Mouse (Mus musculus) G1E-ER4 (cell line): ENCODE measurements around the gene Krtap4-2. TPM values are rescaled to one million over a fixed set of nuclear protein-coding genes. Genes with fewer than 3 reads are reported as not detected.
"Not testable (repeated sequence)": the region's sequence is repeated elsewhere in the genome, so short reads cannot be mapped to it uniquely, and the experiment has no call there.

Source experiments
- GATA1 ChIP-seq: IDR thresholded peaks from one replicate; pipeline ENCODE4 v1.8.0; 2012; ENCODE audit warnings: low read length, inconsistent platforms
- polyA plus RNA-seq: library from polyadenylated mRNA; stranded (reverse); fragments of >175 nt; gene quantifications from 2 replicates; pipeline ENCODE4 v1.2.3, GENCODE M21; 2012

The Krtap4-2 gene
- polyA plus RNA-seq: not detected in 2 replicates

DNA sequence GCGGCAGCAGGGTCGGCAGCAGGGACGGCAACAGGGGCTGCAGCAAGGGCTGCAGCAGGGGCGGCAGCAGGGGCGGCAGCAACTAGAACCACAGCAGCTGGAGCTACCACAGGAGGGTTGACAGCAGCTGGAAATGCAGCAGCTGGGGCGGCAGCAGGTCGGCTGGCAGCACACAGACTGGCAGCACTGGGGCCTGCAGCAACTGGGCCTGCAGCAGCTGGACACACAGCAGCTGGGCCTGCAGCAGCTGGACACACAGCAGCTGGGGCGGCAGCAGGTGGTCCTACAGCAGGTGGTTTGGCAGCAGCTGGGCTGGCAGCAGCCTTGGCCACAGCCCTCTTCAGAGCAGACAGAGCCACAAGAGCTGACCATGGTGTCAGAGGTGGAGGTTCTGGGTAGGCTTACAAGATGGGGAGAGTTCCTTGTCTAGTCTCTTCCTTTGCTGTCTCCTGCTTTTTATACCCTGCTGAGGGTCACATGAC, at the start of gene Krtap4-2:
Gene Krtap4-2 (minus strand): TSS at position 432 of the 482 bp plus-strand sequence.
- no peak for TF ChIP-seq GATA1

DNA sequence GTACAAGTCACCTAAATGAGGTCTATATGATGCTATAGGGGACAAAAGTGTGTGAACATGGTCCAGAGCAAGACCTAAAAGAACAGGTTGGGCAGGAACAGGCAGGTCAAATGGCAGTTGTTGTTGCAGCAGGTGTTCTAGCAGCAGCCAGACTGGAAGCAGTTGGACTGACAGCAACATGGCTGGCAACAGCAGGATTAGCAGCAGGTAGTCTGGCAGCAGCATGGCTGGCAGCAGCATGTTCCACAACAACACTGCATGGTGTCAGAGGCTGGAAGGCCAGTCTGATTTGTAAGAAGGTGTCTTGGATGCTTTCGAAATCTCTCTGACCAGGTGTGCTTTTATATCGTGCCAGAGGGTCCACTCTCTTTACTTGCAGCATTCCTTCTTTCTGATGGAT, 48.6 kb upstream of the Krtap4-2 start:
- no peak for TF ChIP-seq GATA1

DNA sequence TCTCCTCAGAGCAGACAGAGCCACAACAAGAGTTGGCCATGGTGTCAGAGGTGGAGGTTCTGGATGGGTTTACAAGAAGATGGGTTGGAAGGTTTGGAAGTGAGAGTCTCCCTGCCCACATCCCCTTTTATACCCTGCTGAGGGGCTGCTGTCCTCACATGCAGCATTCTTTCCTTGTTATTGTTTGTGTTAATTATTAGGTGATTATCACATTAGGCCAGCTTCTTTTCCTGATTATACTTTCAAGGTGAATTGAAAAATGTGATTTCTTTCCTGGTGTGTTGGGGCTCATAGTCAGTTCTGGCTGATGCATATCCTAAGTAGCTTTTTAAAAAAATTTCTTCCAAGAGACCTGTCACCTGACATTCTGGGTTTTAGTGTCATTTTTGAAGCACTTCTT, 31.0 kb upstream of the Krtap4-2 start, which contains the start of gene Krtap4-6:
Gene Krtap4-6 (minus strand): TSS at position 101 of the 400 bp plus-strand sequence.
- TF ChIP-seq GATA1: no peak

DNA sequence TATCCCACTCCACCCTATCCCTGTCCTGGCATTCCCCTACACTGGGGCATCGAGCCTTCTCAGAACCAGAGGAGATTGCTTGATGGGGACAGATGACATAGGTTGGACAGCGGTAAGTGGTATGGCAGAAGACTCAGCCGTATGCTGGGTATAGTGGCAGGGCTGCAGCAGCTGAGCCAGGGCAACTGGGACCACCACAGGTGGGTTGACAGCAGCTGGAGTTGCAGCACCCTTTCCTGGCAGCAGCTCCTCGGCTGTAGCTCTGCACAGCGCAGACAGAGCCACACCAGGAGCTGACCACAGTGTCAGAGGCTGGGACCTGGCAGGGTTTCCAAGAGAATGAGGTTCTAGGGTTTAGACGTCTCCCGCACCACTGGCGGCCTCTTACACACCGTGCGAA, 27.9 kb upstream of the Krtap4-2 start:
- no peak for TF ChIP-seq GATA1

DNA sequence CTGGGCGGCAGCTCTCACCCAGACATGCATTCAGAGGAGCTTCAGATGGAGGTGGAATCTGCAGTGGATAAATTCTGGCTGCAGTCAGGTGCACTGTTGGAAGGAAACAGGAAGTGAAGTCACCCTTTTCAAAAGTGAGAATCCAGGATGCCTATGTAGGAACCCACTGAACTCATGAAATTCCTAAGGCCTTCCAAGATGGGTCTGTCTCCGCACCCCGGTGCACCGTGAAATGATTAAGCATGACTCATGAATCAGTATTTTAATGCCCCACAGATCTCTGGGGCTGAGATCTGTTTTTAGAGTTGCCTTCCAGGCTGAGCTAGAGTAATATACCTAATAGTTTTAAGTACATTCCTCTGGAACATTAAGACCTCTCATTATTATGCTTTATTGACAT, 24.4 kb upstream of the Krtap4-2 start:
- TF ChIP-seq GATA1: no peak

DNA sequence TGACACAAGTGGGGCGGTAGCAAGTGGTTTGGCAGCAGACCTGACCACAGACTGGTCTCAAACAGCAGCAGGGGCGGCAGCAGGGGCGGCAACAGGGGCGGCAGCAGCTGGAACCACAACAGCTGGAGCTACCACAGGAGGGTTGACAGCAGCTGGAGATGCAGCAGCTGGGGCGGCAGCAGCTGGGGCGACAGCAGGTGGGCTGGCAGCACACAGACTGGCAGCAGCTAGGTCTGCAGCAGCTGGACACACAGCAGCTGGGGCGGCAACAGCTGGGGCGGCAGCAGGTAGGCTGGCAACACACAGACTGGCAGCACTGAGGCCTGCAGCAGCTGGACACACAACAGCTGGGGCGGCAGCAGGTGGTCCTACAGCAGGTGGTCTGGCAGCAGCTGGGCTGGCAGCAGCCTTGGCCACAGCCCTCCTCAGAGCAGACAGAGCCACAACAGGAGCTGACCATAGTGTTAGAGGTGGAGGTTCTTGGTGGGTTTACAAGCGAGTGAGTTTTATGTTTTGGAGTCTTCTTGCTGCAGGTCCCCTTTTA, 23.7 kb upstream of the Krtap4-2 start, which contains the start of gene Gm11563:
Gene Gm11563 (minus strand): TSS at position 494 of the 544 bp plus-strand sequence.
- TF ChIP-seq GATA1: not testable (repeated sequence)

DNA sequence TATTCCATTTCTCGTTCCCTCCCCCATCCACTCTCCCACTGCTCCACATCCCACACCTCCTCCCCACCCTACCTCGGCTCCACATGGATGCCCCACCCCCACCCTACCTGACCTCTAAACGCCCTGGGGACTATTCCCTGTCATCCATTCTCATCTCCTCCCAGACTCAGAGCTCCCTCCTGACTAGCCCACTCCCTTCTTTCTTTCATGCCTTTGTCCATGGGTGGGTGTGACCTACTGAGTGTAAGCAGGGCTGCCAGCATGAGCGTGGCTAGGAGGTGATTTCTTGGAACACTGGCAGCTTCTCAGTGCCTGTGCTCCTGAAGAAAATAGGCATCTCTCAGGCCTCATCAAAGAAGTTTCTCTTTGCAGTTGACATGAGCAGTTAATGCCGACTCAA, 22.2 kb upstream of the Krtap4-2 start:
- TF ChIP-seq GATA1: no peak

DNA sequence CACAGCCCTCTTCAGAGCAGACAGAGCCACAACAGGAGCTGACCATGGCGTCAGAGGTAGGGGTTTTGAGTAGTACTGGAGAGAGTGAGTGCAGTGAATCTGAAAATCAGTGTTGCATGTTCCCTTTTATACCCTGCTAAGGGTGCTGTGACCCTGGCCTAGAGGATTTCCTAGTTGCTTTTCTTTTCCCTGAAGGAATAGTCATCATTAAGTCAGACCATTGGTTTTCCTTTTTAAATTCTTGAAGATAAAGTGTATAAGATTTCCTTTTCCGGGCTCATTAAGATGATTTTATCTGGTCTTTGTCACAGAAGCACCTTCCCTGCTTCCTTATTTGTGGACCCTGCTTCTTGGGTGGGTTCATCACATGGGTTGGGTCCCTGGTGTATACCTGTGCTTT, 15.3 kb upstream of the Krtap4-2 start, which contains the start of gene Gm11555:
Gene Gm11555 (minus strand): TSS at position 101 of the 400 bp plus-strand sequence.
- no peak for TF ChIP-seq GATA1

DNA sequence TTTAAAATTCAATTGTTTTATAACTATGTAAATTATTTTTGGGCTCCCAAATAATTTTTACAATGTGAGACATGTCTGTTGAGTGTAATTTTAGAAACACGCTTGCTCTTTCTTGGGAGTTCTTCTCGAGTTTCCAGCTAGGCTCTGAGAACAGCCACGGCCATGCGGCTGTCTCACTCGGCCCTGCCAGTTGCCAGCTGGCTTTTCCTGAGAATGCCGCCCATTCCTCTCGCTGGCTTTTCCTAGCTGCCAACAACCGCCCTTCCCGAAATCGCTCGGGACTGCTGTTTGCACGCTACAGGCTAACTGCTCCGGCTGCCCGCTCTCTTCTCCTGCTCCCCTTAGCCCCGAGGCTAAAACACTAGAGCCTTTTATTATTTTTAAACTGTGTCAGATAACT, 11.6 kb upstream of the Krtap4-2 start:
- TF ChIP-seq GATA1: no peak

DNA sequence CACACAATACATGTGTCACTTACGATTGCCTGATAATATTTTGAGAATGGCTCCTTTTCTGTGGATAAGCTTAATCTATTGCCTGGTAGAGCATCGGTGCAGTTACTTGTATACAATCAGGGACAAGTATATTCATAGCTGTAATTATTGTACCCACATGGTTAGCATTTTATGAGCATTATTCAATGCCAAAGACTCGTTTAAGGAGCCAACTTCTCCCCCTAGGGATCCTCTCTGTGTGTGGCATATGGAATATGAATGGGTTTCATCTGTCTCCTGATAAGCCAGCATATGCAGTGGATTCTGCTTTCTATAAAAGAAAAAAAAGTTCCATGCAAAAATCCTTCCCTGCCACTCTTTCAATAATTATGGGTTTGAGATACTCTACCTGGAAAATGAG, 9.5 kb upstream of the Krtap4-2 start:
- TF ChIP-seq GATA1: no peak

DNA sequence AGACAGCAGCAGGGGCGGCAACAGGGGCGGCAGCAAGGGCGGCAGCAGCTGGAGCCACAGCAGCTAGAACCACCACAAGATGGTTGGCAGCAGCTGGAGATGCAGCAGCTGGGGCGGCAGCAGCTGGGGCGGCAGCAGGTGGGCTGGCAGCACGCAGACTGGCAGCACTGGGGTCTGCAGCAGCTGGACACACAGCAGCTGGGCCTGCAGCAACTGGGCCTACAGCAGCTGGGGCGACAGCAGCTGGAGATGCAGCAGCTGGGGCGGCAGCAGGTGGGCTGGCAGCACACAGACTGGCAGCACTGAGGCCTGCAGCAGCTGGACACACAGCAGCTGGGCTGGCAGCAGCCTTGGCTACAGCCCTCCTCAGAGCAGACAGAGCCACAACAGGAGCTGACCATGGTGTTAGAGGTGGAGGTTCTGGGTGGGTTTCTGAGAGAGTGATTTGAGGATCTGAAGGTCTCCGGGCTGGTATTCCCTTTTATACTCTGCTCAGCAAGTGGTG, 8.8 kb upstream of the Krtap4-2 start, which contains the start of gene Krtap4-7:
Gene Krtap4-7 (minus strand): TSS at position 455 of the 505 bp plus-strand sequence.
- not testable (repeated sequence) for TF ChIP-seq GATA1

DNA sequence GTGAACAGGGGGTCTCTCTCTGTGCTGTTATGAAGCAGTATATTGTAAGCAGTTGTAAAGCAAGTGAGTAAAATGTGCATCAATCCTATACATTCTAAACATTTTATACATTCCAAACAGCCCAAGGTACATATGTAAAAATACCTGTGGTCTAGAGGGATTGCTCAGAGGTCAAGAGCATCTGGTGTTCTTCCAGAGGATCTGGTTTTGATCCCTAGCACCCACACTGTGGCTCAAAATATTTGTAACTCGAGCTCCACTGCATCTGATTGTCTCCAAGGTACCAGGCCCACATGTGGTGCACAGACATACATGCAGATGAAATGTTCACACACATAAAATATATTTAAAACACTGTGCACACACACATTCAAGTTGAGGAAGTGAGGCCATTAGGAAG, 6.0 kb upstream of the Krtap4-2 start:
- no peak for TF ChIP-seq GATA1

DNA sequence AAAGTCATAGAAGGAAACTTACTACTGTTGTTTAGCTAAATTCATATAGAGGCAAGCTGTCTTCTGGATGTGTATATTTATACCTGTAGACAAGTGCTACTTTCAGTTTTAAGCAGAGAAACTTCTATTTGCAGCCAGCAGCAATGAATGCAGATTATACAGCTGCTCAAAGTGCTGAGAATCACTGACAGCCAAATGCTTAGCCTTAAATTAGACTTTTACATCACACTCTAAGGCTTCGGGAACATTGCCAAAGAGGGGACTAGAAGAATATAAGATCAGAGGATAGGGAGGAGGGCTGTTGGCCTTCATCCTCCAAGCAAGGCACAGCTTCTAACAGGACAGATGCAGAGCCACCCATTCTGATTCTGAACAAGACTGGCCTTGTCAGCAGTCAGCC, 2.2 kb upstream of the Krtap4-2 start:
- TF ChIP-seq GATA1: no peak

DNA sequence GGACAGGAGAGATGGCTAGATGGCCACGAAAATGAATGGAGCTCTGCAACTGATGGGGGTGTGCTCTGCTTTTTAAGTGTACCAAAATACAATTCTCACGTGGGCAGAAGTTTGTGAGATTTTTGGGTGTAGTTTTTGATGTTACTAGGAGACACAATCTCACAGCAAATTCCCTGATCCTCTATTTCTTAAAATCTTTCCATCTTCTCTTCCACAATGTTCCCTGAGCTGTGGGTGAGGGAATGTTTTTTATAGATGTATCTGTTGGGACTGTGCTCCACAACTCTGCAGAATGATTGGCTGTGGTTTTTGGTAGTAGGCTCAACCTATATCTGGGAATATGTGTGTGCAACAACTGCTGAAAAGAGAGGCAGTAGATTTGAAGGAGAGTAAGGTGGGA, 1.6 kb downstream of the Krtap4-2 start:
- no peak for TF ChIP-seq GATA1

DNA sequence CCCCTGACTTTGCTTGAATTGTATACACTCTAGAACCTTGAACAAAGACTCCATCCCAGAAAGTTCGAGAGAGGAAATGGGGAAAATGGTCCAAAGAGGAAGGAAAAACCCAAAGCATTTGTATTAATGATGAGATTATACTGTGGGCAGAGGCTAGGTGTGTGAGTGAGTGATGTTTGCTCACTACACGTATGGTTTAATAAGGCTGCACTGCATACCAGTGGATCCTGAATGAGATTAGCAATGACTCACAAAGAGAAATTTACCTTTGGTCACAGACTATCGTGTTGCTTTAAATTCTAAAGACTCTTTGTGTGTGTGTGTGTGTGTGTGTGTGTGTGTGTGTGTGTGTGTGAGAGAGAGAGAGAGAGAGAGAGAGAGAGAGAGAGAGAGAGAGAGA, 4.0 kb downstream of the Krtap4-2 start:
- no peak for TF ChIP-seq GATA1

DNA sequence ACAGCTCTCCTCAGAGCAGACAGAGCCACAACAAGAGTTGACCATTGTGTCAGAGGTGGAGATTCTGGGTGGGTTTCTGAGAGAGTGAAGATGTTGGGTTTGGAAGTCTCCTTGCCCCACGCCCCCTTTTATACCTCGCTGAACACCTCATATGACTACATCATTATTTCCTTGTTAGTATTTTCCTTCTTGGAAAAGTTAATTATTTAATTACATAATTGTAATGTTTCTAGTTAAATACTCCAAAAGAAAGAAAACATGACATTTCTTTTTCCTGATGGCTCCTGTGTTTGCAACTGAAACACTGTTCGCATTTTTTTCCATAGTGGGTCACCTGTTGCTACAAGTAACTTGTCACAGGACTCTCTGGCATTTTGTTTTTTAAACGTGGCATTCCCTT, 6.7 kb downstream of the Krtap4-2 start, which contains the start of gene Krtap4-1:
Gene Krtap4-1 (minus strand): TSS at position 101 of the 400 bp plus-strand sequence.
- TF ChIP-seq GATA1: no peak

DNA sequence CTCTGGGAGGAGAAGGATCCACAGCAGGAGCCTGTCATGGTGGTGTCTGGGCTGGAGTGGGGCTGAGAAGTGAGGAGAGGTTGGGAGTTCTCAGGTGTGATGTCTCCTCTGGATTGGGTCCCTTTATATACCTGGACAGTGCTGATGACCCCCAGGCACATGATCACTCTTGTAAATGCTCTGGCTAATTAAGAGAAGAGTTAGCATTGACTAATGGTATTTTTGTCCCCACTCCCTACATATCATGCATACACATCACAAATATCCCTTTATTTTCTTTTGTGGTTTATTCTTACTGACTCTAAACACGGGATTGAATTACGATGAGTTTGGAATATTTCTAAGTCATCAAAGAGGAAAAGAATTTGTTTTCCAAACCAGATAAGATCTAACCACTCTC, 14.5 kb downstream of the Krtap4-2 start, which contains the start of gene Gm11562:
Gene Gm11562 (minus strand): TSS at position 101 of the 400 bp plus-strand sequence.
- TF ChIP-seq GATA1: no peak
